Mouse (Mus musculus) heart, adult 8-10 months (tissue): ENCODE data around the gene Cyp4v3. TPM values are rescaled to one million over a fixed set of nuclear protein-coding genes. Genes with fewer than 3 reads are reported as not detected.
A peak's percentile ranks its signal among the peaks of the same experiment; 100 is the strongest.
"Not testable (repeated sequence)": the region's sequence is repeated elsewhere in the genome, so short reads cannot be mapped to it uniquely, and the experiment has no call there.

Experiments
- DNase-seq: peaks from one replicate; pipeline ENCODE4 v3.0.0; 2022; ENCODE audit warnings: low spot score
- total RNA-seq, 4 experiments: library from RNA; stranded (reverse); gene quantifications; 2 replicates each; pipeline ENCODE4 v1.2.4; 2022

The Cyp4v3 gene
- 1 to 10 TPM; 1.8 to 2.5 (median 2.2) TPM for total RNA-seq

GRCm38 (mm10) chr8:45332685-45333409, at the start of gene Cyp4v3:
TSS of gene Cyp4v3 (minus strand) at chr8:45333216.
- DNase-seq = peak; percentile 85

GRCm38 (mm10) chr8:45381963-45382347, 48.9 kb upstream of the Cyp4v3 start, which contains the start of gene Fam149a:
TSS of gene Fam149a (minus strand) at chr8:45382291.
- DNase-seq = no peak

GRCm38 (mm10) chr8:45381075-45381962, 48.3 kb upstream of the Cyp4v3 start:
- DNase-seq = no peak

GRCm38 (mm10) chr8:45380598-45380997, 47.6 kb upstream of the Cyp4v3 start:
- no peak for DNase-seq

GRCm38 (mm10) chr8:45374071-45374470, 41.1 kb upstream of the Cyp4v3 start:
- no peak for DNase-seq

GRCm38 (mm10) chr8:45367154-45367553, 34.1 kb upstream of the Cyp4v3 start:
- DNase-seq = no peak

GRCm38 (mm10) chr8:45363220-45363619, 30.2 kb upstream of the Cyp4v3 start:
- DNase-seq = no peak

- no peak for DNase-seq
These were observed 29.3 kb upstream of the Cyp4v3 start for GRCm38 (mm10) chr8:45362323-45362722.

GRCm38 (mm10) chr8:45359091-45359605, 26.1 kb upstream of the Cyp4v3 start:
- no peak for DNase-seq

GRCm38 (mm10) chr8:45358132-45358918, 25.3 kb upstream of the Cyp4v3 start:
- DNase-seq = peak; percentile 17

- no peak for DNase-seq
These were observed 22.8 kb upstream of the Cyp4v3 start for GRCm38 (mm10) chr8:45355809-45356208.

GRCm38 (mm10) chr8:45345031-45345430, 12.0 kb upstream of the Cyp4v3 start:
- peak; percentile 46 for DNase-seq

GRCm38 (mm10) chr8:45344298-45344697, 11.3 kb upstream of the Cyp4v3 start:
- no peak for DNase-seq

GRCm38 (mm10) chr8:45341630-45342628, 8.9 kb upstream of the Cyp4v3 start:
- no peak for DNase-seq

GRCm38 (mm10) chr8:45333493-45333892, 477 bp upstream of the Cyp4v3 start:
- peak; percentile 49 for DNase-seq

- no peak for DNase-seq
These were observed 2.2 kb downstream of the Cyp4v3 start for GRCm38 (mm10) chr8:45330856-45331255.

GRCm38 (mm10) chr8:45329206-45329980, 3.6 kb downstream of the Cyp4v3 start:
- peak; percentile 13 for DNase-seq

GRCm38 (mm10) chr8:45327076-45327475, 5.9 kb downstream of the Cyp4v3 start:
- not testable (repeated sequence) for DNase-seq

GRCm38 (mm10) chr8:45324151-45324550, 8.9 kb downstream of the Cyp4v3 start:
- DNase-seq = no peak

- DNase-seq = no peak
These were observed 11.7 kb downstream of the Cyp4v3 start for GRCm38 (mm10) chr8:45321365-45321764.
